In genomic region chr8:84970135-84970790, GRCm38 (mm10) we compare ENCODE assay signal across 7 mouse cellular contexts. TPM values are rescaled to one million over a fixed set of nuclear protein-coding genes. Genes with fewer than 3 reads are reported as not detected.
DNase-seq lines count a peak whose midpoint lies in the region; ATAC-seq and TF ChIP-seq lines count a peak whose summit lies in the region.

No protein-coding gene starts in this region.

- H3K27me3 ChIP-seq in lung, postnatal 0 days (replicated peaks; ENCODE audit: insufficient read depth, low read length), result no peaks in the 10 kb centered on the region
- H3K27me3 ChIP-seq in embryonic facial prominence, embryonic 13.5 days, result no peaks in the 10 kb centered on the region
- H3K27me3 ChIP-seq in hindbrain, postnatal 0 days (ENCODE audit: insufficient read depth, low read length), result no peaks in the 10 kb centered on the region
- H3K27me3 ChIP-seq in midbrain, embryonic 15.5 days (replicated peaks), result no peaks in the 10 kb centered on the region

- H3K9ac ChIP-seq in lung, postnatal 0 days (replicated peaks; ENCODE audit: low read depth), result peak overlapping the region; percentile 54
- peak overlapping the region; percentile 93 for H3K9ac ChIP-seq in embryonic facial prominence, embryonic 13.5 days
- peak overlapping the region; percentile 88 for H3K9ac ChIP-seq in hindbrain, postnatal 0 days (replicated peaks; ENCODE audit: low read length)
- H3K9ac ChIP-seq in midbrain, embryonic 15.5 days, result peak overlapping the region; percentile 84

- 5% methylated on average over 21 of the region's 21 CpGs for WGBS in lung, postnatal 0 days
- WGBS in embryonic facial prominence, embryonic 13.5 days, result 5% methylated on average over 21 of the region's 21 CpGs
- 6% methylated on average over 21 of the region's 21 CpGs for WGBS in hindbrain, postnatal 0 days
- WGBS in midbrain, embryonic 15.5 days, result 6% methylated on average over 21 of the region's 21 CpGs

- TF ChIP-seq EP300 in lung, postnatal 0 days (IDR thresholded peaks at IDR 0.05), result no peak

- peak overlapping the region; percentile 51 for H3K4me3 ChIP-seq in lung, postnatal 0 days (ENCODE audit: low read depth, low read length)
- H3K4me3 ChIP-seq in embryonic facial prominence, embryonic 13.5 days, result peak overlapping the region; percentile 79
- peak overlapping the region; percentile 73 for H3K4me3 ChIP-seq in hindbrain, postnatal 0 days (ENCODE audit: low read length)
- peak overlapping the region; percentile 71 for H3K4me3 ChIP-seq in midbrain, embryonic 15.5 days

- H3K9me3 ChIP-seq in lung, postnatal 0 days (ENCODE audit: low read length), result no peaks in the 10 kb centered on the region
- no peaks in the 10 kb centered on the region for H3K9me3 ChIP-seq in embryonic facial prominence, embryonic 13.5 days
- no peaks in the 10 kb centered on the region for H3K9me3 ChIP-seq in hindbrain, postnatal 0 days (ENCODE audit: low read length)
- H3K9me3 ChIP-seq in midbrain, embryonic 15.5 days, result no peaks in the 10 kb centered on the region

- H3K4me1 ChIP-seq in lung, postnatal 0 days (ENCODE audit: insufficient read depth, low read depth, low read length), result peaks cover 20% of the 10 kb centered on the region; the same call in 1 of the 2 replicates
- peaks cover 52% of the 10 kb centered on the region for H3K4me1 ChIP-seq in embryonic facial prominence, embryonic 13.5 days
- H3K4me1 ChIP-seq in hindbrain, postnatal 0 days (ENCODE audit: insufficient read depth, low read length), result peaks cover 17% of the 10 kb centered on the region
- peaks cover 52% of the 10 kb centered on the region for H3K4me1 ChIP-seq in midbrain, embryonic 15.5 days

- intact Hi-C loops in gastrocnemius, postnatal 14 days (cut with DNase I; ENCODE audit: low total_unique reads), result no loop called here

- no peak for ATAC-seq in lung, postnatal 0 days
- no peak for ATAC-seq in embryonic facial prominence, embryonic 13.5 days (ENCODE audit: insufficient number of reproducible peaks, insufficient read depth, low FRiP score, low TSS enrichment, low read depth)
- no peak for ATAC-seq in hindbrain, postnatal 0 days
- ATAC-seq in midbrain, embryonic 15.5 days (replicated peaks), result no peak

- peak overlapping the region; percentile 87 for H3K4me2 ChIP-seq in lung, postnatal 0 days (replicated peaks; ENCODE audit: low read depth, low read length)
- H3K4me2 ChIP-seq in embryonic facial prominence, embryonic 13.5 days, result peak overlapping the region; percentile 94
- peak overlapping the region; percentile 88 for H3K4me2 ChIP-seq in hindbrain, postnatal 0 days (ENCODE audit: low read depth, low read length)
- H3K4me2 ChIP-seq in midbrain, embryonic 15.5 days, result peak overlapping the region; percentile 94

- DNase-seq in lung, postnatal 0 days (ENCODE audit: low spot score), result no peak
- DNase-seq in lung, adult 18-20 months, result no peak
- no peak for DNase-seq in hindbrain, postnatal 0 days (ENCODE audit: low spot score)
- no peak for DNase-seq in layer of hippocampus, postnatal 36 days
- DNase-seq in gastrocnemius, postnatal 14 days, result no peak

- H3K36me3 ChIP-seq in lung, postnatal 0 days (ENCODE audit: insufficient read depth, low read length), result peaks cover 3% of the 10 kb centered on the region; the same call in 1 of the 2 replicates
- peaks cover 38% of the 10 kb centered on the region for H3K36me3 ChIP-seq in embryonic facial prominence, embryonic 13.5 days
- H3K36me3 ChIP-seq in hindbrain, postnatal 0 days (ENCODE audit: insufficient read depth, low read length), result peaks cover 18% of the 10 kb centered on the region; the same call in 1 of the 2 replicates
- H3K36me3 ChIP-seq in midbrain, embryonic 15.5 days (replicated peaks), result peaks cover 22% of the 10 kb centered on the region

- H3K27ac ChIP-seq in lung, postnatal 0 days (ENCODE audit: low read length), result peak overlapping the region; percentile 65; the same call in 1 of the 2 replicates
- H3K27ac ChIP-seq in embryonic facial prominence, embryonic 13.5 days, result peak overlapping the region; percentile 87
- peak overlapping the region; percentile 91 for H3K27ac ChIP-seq in hindbrain, postnatal 0 days
- peak overlapping the region; percentile 78 for H3K27ac ChIP-seq in midbrain, embryonic 15.5 days

- TF ChIP-seq CTCF in lung, postnatal 0 days (IDR thresholded peaks at IDR 0.05), result no peak
- TF ChIP-seq CTCF in hindbrain, postnatal 0 days (IDR thresholded peaks at IDR 0.05; ENCODE audit: low read depth), result no peak

RNA-seq across cellular contexts. Expression of gene Rnaseh2a, which starts 0.7 kb away (rescaled TPM):
- polyA plus RNA-seq in lung, postnatal 0 days (2015; fragmentation: Nextera tagmentation; extraction: Ambion mirVana), result 46.4 and 55.7 TPM in 2 replicates
- 93.2 and 94.5 TPM in 2 replicates for polyA plus RNA-seq in embryonic facial prominence, embryonic 13.5 days (2015; fragmentation: Nextera tagmentation; extraction: Ambion mirVana)
- 37.3 and 45.9 TPM in 2 replicates for total RNA-seq in hindbrain, postnatal 0 days (2014; rRNA removed)
- 59.0 and 59.7 TPM in 2 replicates for polyA plus RNA-seq in hindbrain, postnatal 0 days (2015; fragmentation: Nextera tagmentation; extraction: Ambion mirVana)
- 54.2 and 54.7 TPM in 2 replicates for polyA plus RNA-seq in midbrain, embryonic 15.5 days (2015; fragmentation: Nextera tagmentation; extraction: Ambion mirVana)
- 10 to 100 TPM; 35.3 to 36.8 TPM for total RNA-seq in layer of hippocampus, postnatal 36 days (2021)
- total RNA-seq in gastrocnemius, postnatal 14 days (2021), result 10 to 100 TPM; 22.6 to 28.4 TPM

RNA-seq across cellular contexts. Expression of gene Prdx2, which starts 0.9 kb away (rescaled TPM):
- polyA plus RNA-seq in lung, postnatal 0 days (2015; fragmentation: Nextera tagmentation; extraction: Ambion mirVana), result 337 and 356 TPM in 2 replicates
- polyA plus RNA-seq in embryonic facial prominence, embryonic 13.5 days (2015; fragmentation: Nextera tagmentation; extraction: Ambion mirVana), result 888 and 1,010 TPM in 2 replicates
- total RNA-seq in hindbrain, postnatal 0 days (2014; rRNA removed), result 688 and 763 TPM in 2 replicates
- polyA plus RNA-seq in hindbrain, postnatal 0 days (2015; fragmentation: Nextera tagmentation; extraction: Ambion mirVana), result 925 and 937 TPM in 2 replicates
- 1,276 and 1,344 TPM in 2 replicates for polyA plus RNA-seq in midbrain, embryonic 15.5 days (2015; fragmentation: Nextera tagmentation; extraction: Ambion mirVana)
- total RNA-seq in layer of hippocampus, postnatal 36 days (2021), result 100 to 1,000 TPM; 338 to 356 TPM
- 100 to 1,000 TPM; 224 to 248 TPM for total RNA-seq in gastrocnemius, postnatal 14 days (2021)

RNA-seq across cellular contexts. Expression of gene Gm49661, which starts 1.0 kb away (rescaled TPM):
- 1.1 TPM in 1 of 2 replicates, not detected in the other for polyA plus RNA-seq in lung, postnatal 0 days (2015; fragmentation: Nextera tagmentation; extraction: Ambion mirVana)
- polyA plus RNA-seq in embryonic facial prominence, embryonic 13.5 days (2015; fragmentation: Nextera tagmentation; extraction: Ambion mirVana), result not detected in 2 replicates
- total RNA-seq in hindbrain, postnatal 0 days (2014; rRNA removed), result not detected in 2 replicates
- polyA plus RNA-seq in hindbrain, postnatal 0 days (2015; fragmentation: Nextera tagmentation; extraction: Ambion mirVana), result not detected in 2 replicates
- polyA plus RNA-seq in midbrain, embryonic 15.5 days (2015; fragmentation: Nextera tagmentation; extraction: Ambion mirVana), result not detected in 2 replicates
- total RNA-seq in layer of hippocampus, postnatal 36 days (2021), result not detected
- total RNA-seq in gastrocnemius, postnatal 14 days (2021), result not detected

RNA-seq across cellular contexts. Expression of gene Junb, which starts 8.3 kb away (rescaled TPM):
- 69.0 and 126 TPM in 2 replicates for polyA plus RNA-seq in lung, postnatal 0 days (2015; fragmentation: Nextera tagmentation; extraction: Ambion mirVana)
- 10.4 and 11.2 TPM in 2 replicates for polyA plus RNA-seq in embryonic facial prominence, embryonic 13.5 days (2015; fragmentation: Nextera tagmentation; extraction: Ambion mirVana)
- 16.9 and 17.8 TPM in 2 replicates for total RNA-seq in hindbrain, postnatal 0 days (2014; rRNA removed)
- polyA plus RNA-seq in hindbrain, postnatal 0 days (2015; fragmentation: Nextera tagmentation; extraction: Ambion mirVana), result 6.3 and 7.9 TPM in 2 replicates
- 5.5 and 6.8 TPM in 2 replicates for polyA plus RNA-seq in midbrain, embryonic 15.5 days (2015; fragmentation: Nextera tagmentation; extraction: Ambion mirVana)
- total RNA-seq in layer of hippocampus, postnatal 36 days (2021), result 10 to 100 TPM; 59.9 to 73.6 TPM
- total RNA-seq in gastrocnemius, postnatal 14 days (2021), result 1 to 10 TPM; 6.2 to 6.3 TPM

RNA-seq across cellular contexts. Expression of gene Hook2, which starts 20.1 kb away (rescaled TPM):
- polyA plus RNA-seq in lung, postnatal 0 days (2015; fragmentation: Nextera tagmentation; extraction: Ambion mirVana), result 19.2 and 22.3 TPM in 2 replicates
- polyA plus RNA-seq in embryonic facial prominence, embryonic 13.5 days (2015; fragmentation: Nextera tagmentation; extraction: Ambion mirVana), result 23.2 and 24.7 TPM in 2 replicates
- 18.9 and 19.0 TPM in 2 replicates for total RNA-seq in hindbrain, postnatal 0 days (2014; rRNA removed)
- 29.7 and 33.4 TPM in 2 replicates for polyA plus RNA-seq in hindbrain, postnatal 0 days (2015; fragmentation: Nextera tagmentation; extraction: Ambion mirVana)
- polyA plus RNA-seq in midbrain, embryonic 15.5 days (2015; fragmentation: Nextera tagmentation; extraction: Ambion mirVana), result 38.9 and 41.1 TPM in 2 replicates
- 1 to 10 TPM; 7.8 to 9.7 TPM for total RNA-seq in layer of hippocampus, postnatal 36 days (2021)
- total RNA-seq in gastrocnemius, postnatal 14 days (2021), result 1 to 10 TPM; 1.4 to 1.5 TPM
